Mouse (Mus musculus) neural tube, postnatal 0 days (tissue): ENCODE results near the gene Pdrg1. TPM values are rescaled to one million over a fixed set of nuclear protein-coding genes. Genes with fewer than 3 reads are reported as not detected.

ENCODE experiments used
- polyA plus RNA-seq: library from polyadenylated mRNA; unstranded; fragments of >200 nt; fragmentation: Nextera tagmentation; extraction: Ambion mirVana; gene quantifications from 2 replicates; pipeline ENCODE4 v1.2.1, GENCODE M21; 2015

The Pdrg1 gene
- 232 and 240 TPM in 2 replicates for polyA plus RNA-seq

GRCm38 (mm10) chr2:153014758-153015593, at the start of gene Pdrg1:
Gene Pdrg1 (minus strand): TSS chr2:153015427.

DNA sequence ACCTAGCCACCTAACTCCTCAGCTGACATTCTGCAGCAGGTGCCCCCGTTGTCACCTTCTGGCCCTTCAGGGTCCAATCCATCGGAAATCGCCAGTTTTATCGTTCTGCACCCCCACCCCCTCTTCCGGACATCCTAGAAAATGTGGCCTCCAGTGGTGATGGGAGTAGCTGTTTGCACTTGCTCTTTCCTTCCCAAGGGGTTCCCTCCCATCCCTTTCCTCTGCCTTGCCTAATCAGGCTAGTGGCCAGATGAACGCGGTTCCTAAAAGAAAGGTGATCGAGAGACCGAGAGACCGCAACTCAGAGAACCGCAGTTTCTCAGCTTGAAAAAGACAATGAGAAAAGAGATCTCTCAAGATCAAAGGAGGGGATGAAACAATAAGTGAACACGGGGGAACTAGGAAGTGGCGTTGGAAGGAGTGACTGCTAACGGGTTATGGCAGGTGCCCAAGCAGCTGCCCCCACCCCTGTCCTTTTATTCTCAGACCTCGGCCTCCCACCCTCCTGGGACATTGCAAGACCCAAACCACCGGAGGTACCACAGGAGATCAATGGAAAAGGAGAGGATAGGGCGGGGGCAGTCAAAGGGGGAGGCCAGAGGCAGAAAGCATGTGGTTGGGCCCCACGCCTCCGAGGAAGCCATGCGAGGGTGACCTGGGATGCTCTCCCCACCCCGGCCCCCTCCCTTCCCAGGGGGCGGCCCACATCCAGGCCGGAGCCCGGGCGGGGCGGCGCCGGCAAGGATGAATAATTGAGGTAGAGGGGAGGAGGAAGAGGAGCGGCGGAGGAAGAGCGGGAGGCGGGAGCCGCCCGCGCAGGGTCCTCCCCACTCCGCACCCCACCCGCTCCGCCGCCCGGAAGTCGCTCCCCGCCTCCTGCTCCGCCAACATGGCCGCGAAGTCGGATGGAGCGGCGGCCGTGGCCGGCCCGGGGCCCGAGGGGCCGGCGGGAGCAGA, 16.2 kb upstream of the Pdrg1 start, which contains the start of gene Xkr7:
Gene Xkr7, plus strand, starts transcription at position 727 of the 957 bp plus-strand sequence.

GRCm38 (mm10) chr2:152962091-152962793, 53.0 kb downstream of the Pdrg1 start, which contains the start of gene Ttll9:
Gene Ttll9 (plus strand): TSS chr2:152962485.

Other genes starting within 250 kb of the Pdrg1 start
- gene Bcl2l1, start 183.7 kb downstream of the Pdrg1 start, polyA plus RNA-seq, result 83.6 and 92.9 TPM in 2 replicates
- gene Tpx2, start 167.5 kb downstream of the Pdrg1 start, polyA plus RNA-seq, result 6.6 TPM in 2 replicates
- not detected in 2 replicates for gene Mylk2, start 104.1 kb downstream of the Pdrg1 start, polyA plus RNA-seq
- gene Foxs1, start 82.2 kb downstream of the Pdrg1 start, polyA plus RNA-seq, result 2.9 and 3.9 TPM in 2 replicates
- 25.0 and 28.6 TPM in 2 replicates for gene Dusp15, start 63.7 kb downstream of the Pdrg1 start, polyA plus RNA-seq
- gene Ttll9, start 52.9 kb downstream of the Pdrg1 start, polyA plus RNA-seq, result 6.0 and 6.9 TPM in 2 replicates
- gene Xkr7, start 16.4 kb upstream of the Pdrg1 start, polyA plus RNA-seq, result 1.2 and 1.6 TPM in 2 replicates
- gene Ccm2l, start 50.5 kb upstream of the Pdrg1 start, polyA plus RNA-seq, result 1.4 and 2.3 TPM in 2 replicates
- gene Hck, start 93.0 kb upstream of the Pdrg1 start, polyA plus RNA-seq, result 6.4 and 6.8 TPM in 2 replicates
- 70.4 and 79.2 TPM in 2 replicates for gene Tm9sf4, start 145.9 kb upstream of the Pdrg1 start, polyA plus RNA-seq
- gene Tspyl3, start 210.0 kb upstream of the Pdrg1 start, polyA plus RNA-seq, result 36.7 and 37.9 TPM in 2 replicates
- 2.4 and 3.2 TPM in 2 replicates for gene Plagl2, start 226.0 kb upstream of the Pdrg1 start, polyA plus RNA-seq
- 4.2 and 4.6 TPM in 2 replicates for gene Pofut1, start 226.1 kb upstream of the Pdrg1 start, polyA plus RNA-seq